Mouse (Mus musculus) megakaryocyte-erythroid progenitor cell, adult 5-6 weeks (primary cell): Measurements from ENCODE around the gene Zfp365. TPM values are rescaled to one million over a fixed set of nuclear protein-coding genes. Genes with fewer than 3 reads are reported as not detected.

Experiments used
- ATAC-seq: replicated peaks from 2 replicates; pipeline ENCODE4 v1.8.0; 2016; ENCODE audit warnings: mild to moderate bottlenecking, inconsistent platforms; ENCODE audit not compliant: severe bottlenecking, poor library complexity, low FRiP score, low TSS enrichment
- total RNA-seq, 2 experiments: library from RNA; stranded (forward) in 1 of 2; stranded (reverse) in 1 of 2; fragments of 200-1000, 215-1000 nt in 1 of 2; fragments of >200 nt in 1 of 2; fragmentation: Nextera tagmentation in 1 of 2; gene quantifications; 2 replicates each; pipeline ENCODE4 v1.2.3; 2014 to 2017

The Zfp365 gene
- total RNA-seq, 2 experiments from 2014 or later = 0.23 TPM; not detected in 1

- ATAC-seq = no peak
These were observed 5.5 kb downstream of the Zfp365 start for GRCm38 (mm10) chr10:67906926-67907325.

- no peak for ATAC-seq
These were observed 6.4 kb downstream of the Zfp365 start for GRCm38 (mm10) chr10:67906063-67906462.

DNA sequence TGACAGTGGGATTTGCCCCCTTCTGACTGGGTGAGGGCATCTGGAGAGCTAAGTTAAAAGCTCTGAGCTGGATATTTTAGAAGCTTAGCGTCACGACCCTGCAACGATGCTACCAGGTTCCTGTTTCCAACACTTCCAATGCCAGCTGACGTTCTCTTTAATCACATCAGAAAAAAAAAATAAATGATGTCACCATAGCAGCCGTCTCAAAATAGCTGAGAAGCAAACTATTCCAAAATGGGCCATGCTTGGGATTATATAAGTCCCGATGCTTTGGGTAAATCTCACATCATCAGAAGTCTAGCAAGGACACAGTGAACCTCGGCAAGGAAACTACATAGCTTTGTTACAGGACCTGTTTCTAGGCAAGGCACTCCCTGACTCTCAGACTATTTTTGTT is 9.1 kb downstream of the Zfp365 start:
- ATAC-seq = no peak

GRCm38 (mm10) chr10:67901179-67901578 is 11.3 kb downstream of the Zfp365 start:
- no peak for ATAC-seq

GRCm38 (mm10) chr10:67898949-67899675 is 13.3 kb downstream of the Zfp365 start:
- ATAC-seq = no peak

DNA sequence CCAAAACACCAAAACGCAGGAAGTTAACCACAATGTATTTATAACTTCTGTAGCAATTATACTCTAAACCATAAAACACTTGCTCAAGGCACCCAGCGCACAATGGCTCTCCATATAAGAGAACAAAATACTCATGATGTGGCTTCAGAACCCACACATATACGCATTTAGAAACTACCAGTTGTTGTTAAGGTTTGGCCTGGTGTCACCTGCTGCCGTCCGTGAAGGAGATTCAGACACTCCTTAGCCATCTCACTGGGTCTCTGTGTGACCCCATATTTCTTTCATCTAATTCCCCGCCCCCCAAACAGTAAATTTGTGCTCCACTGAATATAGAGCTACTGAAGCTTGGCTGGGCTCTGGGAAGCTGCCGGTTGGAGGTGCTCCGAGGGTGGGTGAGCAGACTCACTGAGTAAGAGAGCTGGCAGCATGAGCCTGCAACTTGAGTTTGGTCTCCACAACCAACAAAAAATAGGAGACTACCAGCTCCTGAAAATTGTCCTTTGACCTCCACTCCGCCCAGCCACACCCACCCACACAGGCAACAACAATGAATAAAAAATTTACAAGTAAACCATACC is 14.0 kb downstream of the Zfp365 start:
- ATAC-seq = no peak

- no peak for ATAC-seq
These were observed 15.2 kb downstream of the Zfp365 start for GRCm38 (mm10) chr10:67897281-67897680.

DNA sequence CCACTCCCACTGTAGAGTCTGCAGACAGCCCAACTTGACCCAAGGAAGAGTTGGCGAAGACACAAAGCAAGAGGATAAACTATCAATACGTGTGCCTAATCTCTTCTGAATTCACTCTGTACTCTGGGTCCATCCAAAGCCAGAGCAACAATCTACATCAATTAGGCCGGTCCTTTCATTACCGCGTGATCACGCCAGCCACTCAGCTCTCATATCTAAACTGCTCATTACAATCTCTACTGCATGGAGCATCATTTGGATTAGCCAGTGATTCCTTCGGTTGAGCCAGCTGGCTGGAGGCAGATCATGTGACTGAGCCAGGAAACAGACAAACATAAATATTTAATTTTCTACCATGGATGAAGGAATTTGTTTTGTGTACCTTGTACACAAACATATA is 17.8 kb downstream of the Zfp365 start:
- ATAC-seq = no peak

DNA sequence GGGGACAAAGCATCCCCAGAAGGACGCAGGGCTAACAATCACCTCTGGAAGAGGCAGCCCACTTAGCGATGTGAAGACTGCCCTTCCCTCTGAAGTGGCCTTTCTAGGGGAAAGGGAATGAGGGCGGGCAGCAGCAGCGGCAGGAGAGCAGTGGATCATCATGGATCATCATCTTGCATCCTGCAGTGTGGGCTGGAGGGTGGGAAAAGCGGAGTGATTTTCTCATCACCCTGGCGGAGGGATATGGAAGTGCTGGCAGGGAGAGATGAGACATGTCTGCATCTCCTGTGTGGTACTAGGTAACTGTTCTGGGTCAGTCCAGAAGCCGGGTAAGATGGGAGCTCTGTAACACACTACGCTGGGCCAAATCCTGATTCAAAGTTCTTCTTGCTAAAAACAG is 18.4 kb downstream of the Zfp365 start:
- no peak for ATAC-seq

DNA sequence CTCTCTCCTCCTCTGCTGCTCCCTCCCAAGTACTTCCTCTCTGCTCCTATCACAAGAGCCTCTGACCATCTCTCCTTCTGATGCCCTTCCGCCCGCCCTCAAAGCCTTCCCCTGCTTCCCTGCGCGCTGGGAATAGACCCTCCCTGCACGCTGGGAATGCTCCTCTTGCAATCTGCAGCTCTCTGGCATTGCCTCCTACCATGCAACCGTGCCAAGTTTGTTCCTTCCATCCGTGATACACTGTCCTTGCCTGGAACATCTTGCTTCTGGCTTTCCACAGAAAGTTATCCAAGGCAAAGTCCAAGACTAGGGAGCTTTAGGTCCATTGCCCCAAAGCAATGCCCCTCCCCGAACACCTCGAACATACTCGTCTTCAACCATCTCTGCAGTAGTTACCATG is 19.2 kb downstream of the Zfp365 start:
- no peak for ATAC-seq

DNA sequence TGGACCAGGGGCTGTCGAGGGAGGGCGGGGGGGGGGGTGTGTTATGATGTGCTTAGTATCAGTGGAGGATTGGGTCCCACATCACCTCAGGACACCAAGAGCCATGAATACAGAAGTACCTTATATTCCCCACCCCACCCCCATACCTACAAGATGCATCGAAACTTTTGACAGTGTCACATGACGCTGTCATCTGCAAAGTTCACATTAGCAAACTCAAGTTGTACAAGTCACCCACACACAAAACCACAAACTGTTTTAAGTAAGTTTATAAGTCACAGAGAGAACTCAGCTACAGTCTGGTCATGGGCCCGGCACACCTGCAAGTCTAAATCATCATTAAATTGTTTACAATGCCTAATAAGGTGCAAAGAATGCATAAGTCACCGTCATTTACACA is 21.3 kb downstream of the Zfp365 start:
- ATAC-seq = no peak

GRCm38 (mm10) chr10:67887971-67888370 is 24.5 kb downstream of the Zfp365 start:
- ATAC-seq = no peak

DNA sequence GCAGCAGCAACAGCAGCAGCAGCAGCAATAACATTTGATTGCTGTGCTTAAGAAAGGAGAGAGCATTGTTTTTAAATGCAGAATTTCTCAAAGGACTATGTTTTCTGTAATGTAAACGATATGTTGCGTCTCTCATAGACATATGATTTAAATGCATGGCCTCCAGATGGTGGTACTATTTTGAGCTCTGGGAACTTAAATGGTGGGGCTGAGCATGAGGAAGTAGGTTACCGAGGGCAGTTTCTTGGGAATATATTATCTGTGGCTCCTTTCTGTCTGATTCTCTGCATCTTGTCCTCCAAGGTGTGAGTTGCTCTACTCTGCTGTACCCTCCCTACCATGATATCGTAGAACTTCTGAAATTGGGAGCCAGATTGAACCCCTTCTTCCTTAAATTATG is 31.8 kb downstream of the Zfp365 start:
- no peak for ATAC-seq

GRCm38 (mm10) chr10:67871811-67872210 is 40.7 kb downstream of the Zfp365 start:
- ATAC-seq = peak; percentile 86

DNA sequence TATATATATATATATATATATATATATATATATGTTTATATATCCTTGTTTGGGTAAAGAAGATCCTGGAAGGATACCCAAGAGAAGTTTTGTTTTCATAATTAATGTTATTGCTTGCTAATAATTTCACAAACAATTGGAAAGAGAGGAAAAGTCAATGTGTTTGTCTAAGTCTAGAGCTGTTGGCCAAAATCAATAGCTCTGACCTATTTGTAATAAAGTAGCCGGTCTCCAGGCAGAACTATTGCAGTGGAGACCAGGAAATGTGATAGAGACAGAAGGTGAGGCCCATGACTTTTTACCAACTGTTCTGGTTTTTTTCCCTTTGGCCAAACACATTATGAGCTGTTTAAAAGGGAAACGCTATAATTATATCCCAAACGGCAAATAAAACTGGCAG is 44.2 kb downstream of the Zfp365 start:
- ATAC-seq = no peak

DNA sequence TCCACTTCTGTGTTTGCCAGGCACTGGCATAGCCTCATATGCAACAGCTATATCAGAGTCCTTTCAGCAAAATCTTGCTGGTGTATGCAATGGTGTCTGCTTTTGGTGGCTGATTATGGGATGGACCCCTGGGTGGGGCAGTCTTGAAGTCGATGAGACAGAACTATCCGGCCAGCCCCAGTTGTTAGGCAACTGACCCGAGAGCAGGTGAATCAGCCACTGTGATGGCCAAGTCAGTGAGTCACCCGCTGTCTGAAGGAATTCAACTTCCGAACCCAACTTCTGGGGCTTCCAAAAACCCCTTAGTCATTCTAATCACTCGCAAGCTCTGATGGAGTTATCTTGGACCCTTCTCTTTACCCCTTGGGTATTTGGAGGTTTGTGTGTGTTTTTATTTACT is 46.6 kb downstream of the Zfp365 start:
- ATAC-seq = no peak

DNA sequence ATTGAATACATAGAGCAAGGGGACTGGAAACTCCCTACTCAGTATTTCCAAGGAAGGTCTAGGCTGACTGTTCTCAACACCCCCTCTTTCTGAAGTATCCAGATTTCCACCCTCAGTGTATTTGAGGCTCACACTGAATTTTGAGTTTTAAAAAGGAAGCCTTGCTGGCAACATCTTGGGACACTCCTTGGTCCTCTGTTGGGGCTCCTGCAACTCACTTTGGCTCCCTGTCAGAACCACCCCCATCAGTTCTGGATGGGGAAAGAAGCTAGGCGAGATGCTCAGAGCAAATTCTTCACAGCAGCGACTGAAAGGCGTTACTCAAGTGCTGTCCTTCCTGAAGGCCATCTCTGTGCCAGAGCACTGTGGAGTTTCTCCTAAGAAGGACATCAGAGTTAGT is 47.4 kb downstream of the Zfp365 start:
- ATAC-seq = no peak

DNA sequence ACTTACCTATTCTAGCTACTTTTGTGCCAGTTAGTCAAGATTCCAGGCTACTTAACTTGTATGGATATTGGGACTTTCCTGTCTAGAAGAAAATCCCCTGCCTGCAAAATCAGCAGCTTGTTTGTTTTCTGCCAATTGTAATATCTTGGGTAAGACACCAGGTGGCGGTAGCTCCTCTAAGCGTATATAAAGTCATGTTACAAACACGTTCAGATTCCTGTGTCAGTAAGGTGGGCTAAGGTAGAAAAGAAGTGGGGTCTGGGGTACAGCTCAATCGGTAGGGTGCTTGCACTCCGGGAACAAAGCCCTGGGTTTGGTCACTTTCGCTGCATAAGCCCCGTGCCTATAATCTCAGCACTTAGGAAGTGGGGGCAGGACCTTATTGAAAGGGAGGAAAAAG is 50.1 kb downstream of the Zfp365 start:
- ATAC-seq = no peak

GRCm38 (mm10) chr10:67858878-67859277 is 53.6 kb downstream of the Zfp365 start:
- peak; percentile 87 for ATAC-seq

DNA sequence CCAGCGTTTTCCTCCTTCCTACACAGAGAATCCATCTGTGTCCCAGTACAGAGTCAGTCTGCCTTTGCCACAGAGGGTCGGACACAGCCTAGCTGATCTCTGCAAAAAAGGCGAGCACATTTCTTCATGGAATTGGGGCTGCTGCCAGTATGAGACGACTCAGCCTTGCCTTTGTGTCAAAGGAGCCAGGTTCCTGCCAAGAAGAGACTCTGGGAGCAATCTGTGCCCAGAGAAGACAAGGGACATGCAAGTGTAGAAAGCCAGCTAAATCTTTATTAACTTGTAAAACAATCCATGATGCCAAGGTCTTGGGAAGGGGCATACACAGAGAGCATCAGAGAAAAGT is 54.9 kb downstream of the Zfp365 start:
- no peak for ATAC-seq

- ATAC-seq = no peak
These were observed 55.5 kb downstream of the Zfp365 start for GRCm38 (mm10) chr10:67856791-67857560.
